Mouse (Mus musculus): ENCODE data around the gene Mpv17l2. TPM values are rescaled to one million over a fixed set of nuclear protein-coding genes. Genes with fewer than 3 reads are reported as not detected.

The Mpv17l2 gene
- polyA plus RNA-seq, 1 experiment from 2014 or later, result 29.6 TPM

DNA sequence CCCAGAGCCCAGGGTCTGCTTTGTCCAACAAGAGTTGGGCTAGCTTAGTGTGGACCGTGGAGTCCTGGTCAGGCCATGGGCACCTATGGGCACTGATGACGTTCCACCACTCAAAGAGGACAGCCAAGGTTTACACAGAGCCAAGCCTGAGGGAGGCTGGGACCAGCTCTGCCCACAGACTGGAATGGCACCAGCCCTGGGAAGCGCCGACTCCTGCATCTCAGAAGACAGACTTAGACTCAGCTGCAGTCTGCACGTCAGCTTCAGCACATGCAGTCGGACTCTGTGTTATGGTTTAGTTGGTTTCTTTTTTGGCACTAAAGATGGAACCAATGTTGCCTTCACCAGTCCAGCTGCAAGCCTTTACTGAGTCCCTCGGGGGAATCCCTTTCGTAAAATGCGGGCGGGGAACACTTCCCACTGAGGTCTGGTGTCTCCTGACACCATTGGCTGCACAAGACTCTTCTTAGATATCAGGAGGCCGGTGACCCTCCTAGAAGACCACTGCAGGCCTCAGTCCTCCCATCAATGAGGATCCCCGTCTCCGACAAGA, 10.5 kb downstream of the Mpv17l2 start:
- no peak overlapping the region for H3K4me3 ChIP-seq (ENCODE audit: low read depth, low read length)

DNA sequence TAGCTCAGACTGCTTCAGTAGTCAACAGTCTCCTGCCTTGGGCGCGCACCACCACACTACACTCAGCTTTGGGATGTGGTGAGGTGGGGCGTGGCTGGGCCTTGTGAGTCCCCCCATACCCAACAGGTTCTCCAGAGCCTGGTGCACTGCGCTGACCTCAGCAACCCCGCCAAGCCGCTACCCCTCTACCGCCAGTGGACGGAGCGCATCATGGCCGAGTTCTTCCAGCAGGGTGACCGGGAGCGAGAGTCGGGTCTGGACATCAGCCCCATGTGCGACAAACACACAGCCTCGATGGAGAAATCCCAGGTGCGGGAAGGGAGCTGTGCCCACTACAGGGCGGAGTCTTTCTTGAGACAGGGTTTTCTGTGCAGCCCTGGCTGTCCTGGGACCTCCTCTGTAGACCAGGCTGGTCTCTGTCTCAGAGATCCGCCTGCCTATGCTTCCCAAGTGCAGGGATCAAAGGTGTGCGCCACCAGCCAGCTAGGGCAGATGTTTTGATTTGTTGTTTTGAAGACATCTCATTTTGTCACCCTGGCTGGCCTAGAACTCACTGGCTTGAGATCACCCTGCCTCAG, 11.6 kb downstream of the Mpv17l2 start:
- no peaks in the 10 kb centered on the region for H3K9me3 ChIP-seq (ENCODE audit: control insufficient read depth, low read length)
- no peak overlapping the region for H3K9ac ChIP-seq (ENCODE audit: low read length)
- H3K4me1 ChIP-seq (ENCODE audit: control insufficient read depth, insufficient read depth, low read length), result no peaks in the 10 kb centered on the region; the same call in 1 of the 2 replicates
- ATAC-seq (ENCODE audit: low FRiP score), result no peak
- no peak for DNase-seq (ENCODE audit: low spot score, missing footprints)
- peaks cover 13% of the 10 kb centered on the region; the same call in 1 of the 2 replicates for H3K27me3 ChIP-seq (ENCODE audit: control insufficient read depth, insufficient read depth, low read length)
- WGBS, result 80% methylated on average over 19 of the region's 19 CpGs
- H3K36me3 ChIP-seq (ENCODE audit: control insufficient read depth, insufficient read depth, low read length), result no peaks in the 10 kb centered on the region
- no peak overlapping the region for H3K4me2 ChIP-seq
- no peak overlapping the region for H3K27ac ChIP-seq (ENCODE audit: low read depth, low read length)
- H3K4me3 ChIP-seq (ENCODE audit: low read depth, low read length), result no peak overlapping the region

More for the DNA sequence above, 10.5 kb downstream of the Mpv17l2 start:
- peaks cover 3% of the 10 kb centered on the region; the same call in 1 of the 2 replicates for H3K4me1 ChIP-seq (ENCODE audit: control insufficient read depth, insufficient read depth, low read length)
- H3K27me3 ChIP-seq (ENCODE audit: control insufficient read depth, insufficient read depth, low read length), result peaks cover 6% of the 10 kb centered on the region; the same call in 1 of the 2 replicates
- DNase-seq (ENCODE audit: low spot score, missing footprints) (no peak), ATAC-seq (ENCODE audit: low FRiP score) (no peak)
- 84% methylated on average over 13 of the region's 13 CpGs for WGBS
- no peak overlapping the region for H3K27ac ChIP-seq (ENCODE audit: low read depth, low read length)
- no peaks in the 10 kb centered on the region for H3K36me3 ChIP-seq (ENCODE audit: control insufficient read depth, insufficient read depth, low read length)
- no peak overlapping the region for H3K9ac ChIP-seq (ENCODE audit: low read length)
- no peaks in the 10 kb centered on the region for H3K9me3 ChIP-seq (ENCODE audit: control insufficient read depth, low read length)
- H3K4me2 ChIP-seq, result no peak overlapping the region

DNA sequence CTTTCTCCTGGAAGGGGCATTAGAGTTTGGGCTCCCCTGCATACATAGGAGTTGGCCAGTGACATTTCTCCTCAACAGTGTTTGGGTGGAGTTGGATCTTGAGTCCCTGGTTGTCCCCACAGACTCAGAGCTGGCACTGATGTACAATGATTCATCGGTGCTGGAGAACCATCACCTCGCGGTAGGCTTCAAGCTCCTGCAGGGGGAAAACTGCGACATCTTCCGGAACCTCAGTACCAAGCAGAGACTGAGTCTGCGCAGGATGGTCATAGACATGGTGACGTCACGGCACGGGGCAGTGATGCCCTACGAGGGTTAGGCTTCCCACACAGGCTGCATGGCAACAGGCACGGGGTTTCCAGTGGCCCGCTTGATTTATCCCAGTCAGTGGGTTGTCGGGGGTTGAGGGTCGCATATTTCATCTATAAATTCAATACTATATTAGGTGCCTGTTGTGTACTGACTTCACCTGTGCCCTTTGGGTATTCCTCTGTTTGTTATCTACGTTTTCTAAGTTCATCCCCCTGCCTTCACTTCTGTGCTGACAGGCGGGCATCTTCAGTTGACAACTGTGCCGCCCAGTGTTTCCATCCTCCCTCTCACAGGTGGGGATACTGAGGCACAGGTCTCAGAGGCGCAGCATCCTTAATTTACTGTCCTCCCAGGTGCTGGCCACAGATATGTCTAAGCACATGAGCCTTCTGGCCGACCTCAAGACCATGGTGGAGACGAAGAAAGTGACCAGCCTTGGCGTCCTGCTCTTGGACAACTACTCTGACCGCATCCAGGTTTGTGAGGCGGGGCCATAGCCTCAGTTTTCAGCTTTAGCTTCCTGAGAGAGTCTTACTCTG, 12.3 kb downstream of the Mpv17l2 start:
- Histone ChIP-seq H3K9me3 (ENCODE audit: control insufficient read depth, low read length) (no peaks in the 10 kb centered on the region), H3K4me2 (no peak overlapping the region), H3K4me1 (ENCODE audit: control insufficient read depth, insufficient read depth, low read length) (peaks cover 5% of the 10 kb centered on the region), H3K27me3 (ENCODE audit: control insufficient read depth, insufficient read depth, low read length) (peaks cover 19% of the 10 kb centered on the region), H3K36me3 (ENCODE audit: control insufficient read depth, insufficient read depth, low read length) (no peaks in the 10 kb centered on the region), H3K4me3 (ENCODE audit: low read depth, low read length) (no peak overlapping the region), H3K27ac (ENCODE audit: low read depth, low read length) (no peak overlapping the region), H3K9ac (ENCODE audit: low read length) (no peak overlapping the region)
- DNase-seq (ENCODE audit: low spot score, missing footprints), result no peak
- 86% methylated on average over 23 of the region's 23 CpGs for WGBS
- no peak for ATAC-seq (ENCODE audit: low FRiP score)

DNA sequence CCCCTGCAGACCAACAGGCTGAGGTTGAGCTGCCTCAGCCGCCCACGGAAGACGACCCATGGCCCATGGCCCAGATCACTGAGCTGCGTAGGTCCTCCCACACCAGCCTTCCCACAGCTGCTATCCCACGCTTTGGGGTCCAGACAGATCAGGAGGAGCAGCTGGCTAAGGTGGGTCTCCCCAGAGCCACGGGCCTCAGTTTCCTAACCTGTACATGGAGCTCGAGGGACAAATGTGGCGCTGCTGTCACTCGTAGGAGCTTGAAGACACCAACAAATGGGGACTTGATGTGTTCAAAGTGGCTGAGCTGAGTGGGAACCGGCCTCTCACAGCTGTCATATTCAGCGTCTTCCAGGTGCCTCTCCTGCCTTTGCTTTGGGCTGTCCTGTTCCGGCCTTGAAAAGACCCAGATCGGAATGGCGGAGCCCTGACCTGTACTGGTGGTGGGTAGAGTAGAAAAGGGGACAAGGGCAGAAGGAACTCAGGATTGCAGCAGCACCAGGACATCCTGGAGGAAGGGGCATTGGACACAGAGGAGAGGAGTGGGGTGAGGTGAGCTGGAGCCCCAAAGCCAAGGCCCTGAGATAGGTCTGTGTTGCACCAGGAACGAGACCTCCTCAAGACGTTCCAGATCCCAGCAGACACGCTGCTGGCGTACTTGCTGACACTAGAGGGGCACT, 13.4 kb downstream of the Mpv17l2 start:
- H3K4me1 ChIP-seq (ENCODE audit: control insufficient read depth, insufficient read depth, low read length), result peaks cover 11% of the 10 kb centered on the region
- no peaks in the 10 kb centered on the region for H3K36me3 ChIP-seq (ENCODE audit: control insufficient read depth, insufficient read depth, low read length)
- ATAC-seq (ENCODE audit: low FRiP score) (no peak), DNase-seq (ENCODE audit: low spot score, missing footprints) (no peak)
- no peak overlapping the region for H3K27ac ChIP-seq (ENCODE audit: low read depth, low read length)
- peaks cover 30% of the 10 kb centered on the region for H3K27me3 ChIP-seq (ENCODE audit: control insufficient read depth, insufficient read depth, low read length)
- 81% methylated on average over 18 of the region's 18 CpGs for WGBS
- H3K9ac ChIP-seq (ENCODE audit: low read length), result no peak overlapping the region
- no peak overlapping the region for H3K4me3 ChIP-seq (ENCODE audit: low read depth, low read length)
- H3K4me2 ChIP-seq, result no peak overlapping the region
- H3K9me3 ChIP-seq (ENCODE audit: control insufficient read depth, low read length), result no peaks in the 10 kb centered on the region

DNA sequence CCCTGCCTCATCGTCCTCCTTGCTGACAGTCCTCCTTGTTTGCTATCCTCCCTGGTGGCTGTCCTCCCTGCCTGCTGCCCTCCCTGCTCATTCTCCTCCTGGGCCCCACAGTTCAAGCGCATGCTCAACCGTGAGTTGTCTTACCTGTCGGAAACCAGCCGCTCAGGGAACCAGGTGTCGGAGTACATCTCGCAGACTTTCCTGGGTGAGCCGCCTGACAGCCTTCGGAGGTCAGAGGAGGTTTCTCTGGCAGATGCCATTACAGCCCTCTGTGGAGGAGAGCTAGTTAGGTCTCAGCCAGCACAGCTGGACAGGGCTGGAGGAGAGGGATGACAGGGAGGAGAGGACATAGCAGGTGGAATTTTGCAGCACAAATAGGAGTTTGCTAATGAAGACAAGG, 14.1 kb downstream of the Mpv17l2 start:
- H3K4me2 ChIP-seq, result no peak overlapping the region
- H3K27ac ChIP-seq (ENCODE audit: low read depth, low read length), result no peak overlapping the region
- WGBS, result 75% methylated on average over 9 of the region's 9 CpGs
- no peaks in the 10 kb centered on the region for H3K36me3 ChIP-seq (ENCODE audit: control insufficient read depth, insufficient read depth, low read length)
- no peak overlapping the region for H3K9ac ChIP-seq (ENCODE audit: low read length)
- H3K4me1 ChIP-seq (ENCODE audit: control insufficient read depth, insufficient read depth, low read length), result peaks cover 11% of the 10 kb centered on the region
- DNase-seq (ENCODE audit: low spot score, missing footprints) (no peak), ATAC-seq (ENCODE audit: low FRiP score) (no peak)
- peaks cover 33% of the 10 kb centered on the region for H3K27me3 ChIP-seq (ENCODE audit: control insufficient read depth, insufficient read depth, low read length)
- H3K4me3 ChIP-seq (ENCODE audit: low read depth, low read length), result no peak overlapping the region
- no peaks in the 10 kb centered on the region for H3K9me3 ChIP-seq (ENCODE audit: control insufficient read depth, low read length)

DNA sequence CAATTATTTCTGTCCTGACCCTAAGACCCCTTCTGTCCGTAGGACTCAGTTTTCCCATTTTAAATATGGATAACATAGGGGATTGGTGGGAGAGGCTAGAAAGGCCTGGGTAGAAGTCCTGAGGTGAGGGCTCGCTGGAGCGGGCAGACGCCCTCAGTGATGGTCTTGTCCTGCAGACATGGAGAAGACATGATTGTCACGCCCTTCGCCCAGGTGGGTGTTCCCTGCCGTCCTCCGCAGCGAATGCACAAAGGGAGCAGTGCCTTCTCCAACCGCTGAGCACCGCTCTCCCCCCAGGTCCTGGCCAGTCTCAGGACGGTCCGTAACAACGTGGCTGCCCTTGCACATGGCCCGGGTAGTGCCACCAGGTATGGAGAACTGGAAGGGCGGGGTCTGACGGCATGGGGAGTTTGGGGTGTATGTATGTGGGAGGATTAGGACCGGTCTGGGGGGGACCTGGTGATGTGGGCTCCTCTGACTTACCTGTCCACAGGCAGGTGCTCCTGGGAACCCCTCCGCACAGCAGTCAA, 15.0 kb downstream of the Mpv17l2 start:
- H3K9ac ChIP-seq (ENCODE audit: low read length), result no peak overlapping the region
- peaks cover 11% of the 10 kb centered on the region for H3K4me1 ChIP-seq (ENCODE audit: control insufficient read depth, insufficient read depth, low read length)
- DNase-seq (ENCODE audit: low spot score, missing footprints) (peak; percentile 69), ATAC-seq (ENCODE audit: low FRiP score) (no peak)
- H3K27me3 ChIP-seq (ENCODE audit: control insufficient read depth, insufficient read depth, low read length), result peaks cover 33% of the 10 kb centered on the region
- no peaks in the 10 kb centered on the region for H3K9me3 ChIP-seq (ENCODE audit: control insufficient read depth, low read length)
- 56% methylated on average over 19 of the region's 19 CpGs for WGBS
- no peaks in the 10 kb centered on the region for H3K36me3 ChIP-seq (ENCODE audit: control insufficient read depth, insufficient read depth, low read length)
- H3K4me2 ChIP-seq, result no peak overlapping the region
- H3K27ac ChIP-seq (ENCODE audit: low read depth, low read length), result no peak overlapping the region
- no peak overlapping the region for H3K4me3 ChIP-seq (ENCODE audit: low read depth, low read length)

DNA sequence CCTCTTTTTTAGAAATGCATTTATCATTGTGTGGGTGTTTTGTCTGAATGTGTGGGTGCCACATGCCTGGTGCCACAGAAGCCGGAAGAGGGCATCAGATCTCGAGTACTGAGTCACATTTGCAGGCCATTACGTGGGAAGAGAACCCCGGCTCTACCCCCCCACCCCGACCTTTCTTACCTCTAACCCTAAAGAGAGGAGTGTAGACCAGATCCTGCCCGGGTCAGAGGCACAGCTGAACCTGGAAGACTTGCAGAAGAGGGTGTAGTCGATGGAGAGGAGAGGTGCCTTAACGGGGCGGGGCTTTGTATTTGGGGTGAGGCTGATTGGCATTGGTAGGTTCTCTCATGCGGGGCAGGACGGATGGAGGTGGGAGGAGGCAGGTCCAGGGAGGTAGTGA, 15.9 kb downstream of the Mpv17l2 start:
- Histone ChIP-seq H3K36me3 (ENCODE audit: control insufficient read depth, insufficient read depth, low read length) (no peaks in the 10 kb centered on the region), H3K4me3 (ENCODE audit: low read depth, low read length) (no peak overlapping the region), H3K9ac (ENCODE audit: low read length) (no peak overlapping the region), H3K4me2 (no peak overlapping the region), H3K27ac (ENCODE audit: low read depth, low read length) (no peak overlapping the region), H3K9me3 (ENCODE audit: control insufficient read depth, low read length) (no peaks in the 10 kb centered on the region), H3K27me3 (ENCODE audit: control insufficient read depth, insufficient read depth, low read length) (peaks cover 33% of the 10 kb centered on the region), H3K4me1 (ENCODE audit: control insufficient read depth, insufficient read depth, low read length) (peaks cover 11% of the 10 kb centered on the region)
- DNase-seq (ENCODE audit: low spot score, missing footprints), result peak; percentile 83
- WGBS, result 58% methylated on average over 11 of the region's 11 CpGs
- no peak for ATAC-seq (ENCODE audit: low FRiP score)

DNA sequence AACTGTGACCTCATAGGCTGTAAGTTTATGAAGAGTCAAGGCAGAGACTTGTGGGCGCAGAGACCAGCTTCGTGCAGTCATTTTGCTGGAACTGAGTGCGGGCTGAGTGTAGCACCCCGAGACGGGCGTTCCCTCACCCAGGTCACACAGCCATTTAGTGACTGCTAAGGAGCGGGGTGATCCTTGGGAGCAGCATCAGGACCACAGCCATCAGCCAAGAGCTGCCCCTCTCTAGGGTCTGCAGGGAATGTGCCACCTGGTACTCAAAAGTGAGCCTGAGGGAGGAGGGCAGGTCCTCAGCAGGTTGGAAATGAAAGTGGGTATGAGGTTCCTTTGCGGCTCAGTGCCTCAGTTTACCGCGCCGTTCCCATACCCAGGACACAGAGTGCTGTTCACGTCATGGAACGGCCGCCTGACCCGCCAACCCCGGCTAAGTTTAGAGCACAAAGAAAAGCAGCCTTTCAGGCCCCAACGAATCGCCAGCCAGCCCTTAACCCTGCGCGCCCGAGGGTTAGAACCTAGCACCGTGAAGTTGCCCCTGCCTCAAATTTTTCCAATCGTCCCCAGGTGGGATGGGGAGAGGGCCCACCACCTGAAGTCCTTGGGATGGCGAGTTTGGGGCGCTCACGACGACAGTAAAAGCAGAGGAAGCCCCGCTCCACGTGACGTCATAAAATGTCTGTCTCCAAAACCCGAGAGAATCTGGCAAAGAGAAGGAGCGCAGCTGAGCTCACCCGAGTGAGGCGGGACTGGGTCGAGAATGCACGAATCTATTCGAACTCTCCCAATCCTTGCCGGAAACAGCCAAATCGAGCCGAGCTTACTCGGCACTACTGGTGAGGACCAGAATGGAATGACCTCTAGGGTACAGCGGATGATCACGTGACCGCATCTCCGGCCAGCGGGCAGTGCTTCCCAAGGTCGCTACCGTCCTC, 16.8 kb downstream of the Mpv17l2 start:
- peak overlapping the region; percentile 17 for H3K4me3 ChIP-seq (ENCODE audit: low read depth, low read length)
- H3K27ac ChIP-seq (ENCODE audit: low read depth, low read length), result no peak overlapping the region
- H3K36me3 ChIP-seq (ENCODE audit: control insufficient read depth, insufficient read depth, low read length), result no peaks in the 10 kb centered on the region
- H3K4me1 ChIP-seq (ENCODE audit: control insufficient read depth, insufficient read depth, low read length), result peaks cover 11% of the 10 kb centered on the region
- H3K9ac ChIP-seq (ENCODE audit: low read length), result peak overlapping the region; percentile 49
- peaks cover 33% of the 10 kb centered on the region for H3K27me3 ChIP-seq (ENCODE audit: control insufficient read depth, insufficient read depth, low read length)
- WGBS, result 5% methylated on average over 48 of the region's 48 CpGs
- ATAC-seq (ENCODE audit: low FRiP score), result peak; percentile 36; the same call in 1 of the 2 replicates
- H3K4me2 ChIP-seq, result peak overlapping the region; percentile 41
- H3K9me3 ChIP-seq (ENCODE audit: control insufficient read depth, low read length), result no peaks in the 10 kb centered on the region
- peak; percentile 92 for DNase-seq (ENCODE audit: low spot score, missing footprints)
